Mouse (Mus musculus): ENCODE data around the gene Ppil4.

GRCm38 (mm10) chr10:7869746-7870145 is 77.1 kb downstream of the Ppil4 start:
- TF ChIP-seq CTCF (IDR thresholded peaks at IDR 0.05; ENCODE audit: low read depth) (no peak), EP300 (IDR thresholded peaks at IDR 0.05; ENCODE audit: low read depth) (no peak)
